Mouse (Mus musculus): Measurements from ENCODE around the gene Alk.

Gene Alk

DNA sequence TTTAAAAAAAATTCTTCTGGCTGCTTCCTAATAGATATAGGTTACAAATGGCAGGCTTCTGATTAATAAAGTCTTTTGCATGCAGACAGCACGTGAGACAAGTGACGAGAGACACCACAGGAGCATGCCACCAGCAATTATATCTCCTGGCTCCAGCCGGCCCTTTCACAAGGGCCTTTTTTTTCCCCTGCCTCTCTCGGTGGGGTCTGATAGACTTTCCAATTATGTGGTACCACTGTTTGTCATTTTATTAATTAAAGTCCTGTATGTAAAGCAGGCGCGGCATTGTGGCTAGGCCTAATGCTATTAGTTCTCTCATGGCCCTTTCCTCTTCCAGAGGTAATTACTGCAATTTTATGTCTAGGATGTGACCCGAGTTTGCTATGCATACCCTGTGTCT is 630.7 kb downstream of the Alk start:
- in situ Hi-C loops (cut with MboI; ENCODE audit: low pct_unique_long_range_greater_than_20kb in 1 of 2, low sequenced_read_pairs in 2 of 2, unreplicated experiment in 1 of 2) = no loop called here

DNA sequence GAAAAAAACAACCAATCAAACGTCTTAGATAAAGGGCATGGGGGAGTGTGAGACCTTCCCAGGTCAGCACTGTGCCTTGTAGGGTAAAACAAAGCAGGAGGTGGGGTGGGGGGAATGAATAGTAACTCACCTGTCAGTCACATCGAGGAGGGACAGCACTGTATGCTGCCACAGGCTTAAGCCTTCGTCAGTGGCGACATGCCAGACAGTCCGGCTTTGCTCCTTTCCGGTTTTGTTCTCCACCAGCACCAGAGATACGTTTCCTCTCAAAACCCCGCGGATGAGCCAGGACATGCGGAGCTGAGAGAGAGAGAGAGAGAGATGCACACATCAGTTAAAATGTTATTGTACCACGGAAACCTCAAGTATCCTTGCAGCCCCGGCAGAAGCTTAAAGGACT is 637.1 kb downstream of the Alk start:
- in situ Hi-C loops (cut with MboI; ENCODE audit: low pct_unique_long_range_greater_than_20kb in 1 of 2, low sequenced_read_pairs in 2 of 2, unreplicated experiment in 1 of 2) = no loop called here

- in situ Hi-C loops (cut with MboI; ENCODE audit: low pct_unique_long_range_greater_than_20kb in 1 of 2, low sequenced_read_pairs in 2 of 2, unreplicated experiment in 1 of 2) = no loop called here
Observed at GRCm38 (mm10) chr17:71965733-71966606, 638.5 kb downstream of the Alk start.

DNA sequence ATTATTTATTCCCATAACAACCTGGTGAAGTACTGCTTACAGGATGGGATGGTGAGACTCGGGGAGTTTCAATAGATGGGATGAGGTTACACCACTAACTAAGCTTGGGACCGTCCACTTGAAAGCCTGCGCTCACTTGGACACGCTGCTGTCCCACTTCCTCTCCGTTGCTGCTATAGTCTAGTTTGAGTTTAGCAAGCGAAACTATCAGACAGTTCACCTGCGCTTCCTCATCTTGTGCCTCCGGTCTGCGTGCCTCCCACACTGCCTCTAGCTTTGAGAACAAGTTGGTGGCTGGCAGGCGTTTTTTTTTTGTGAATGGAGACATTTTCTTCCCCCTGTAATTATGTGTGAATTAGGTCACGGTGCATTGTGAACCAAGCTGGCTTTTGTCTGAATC is 639.8 kb downstream of the Alk start:
- in situ Hi-C loops (cut with MboI; ENCODE audit: low pct_unique_long_range_greater_than_20kb in 1 of 2, low sequenced_read_pairs in 2 of 2, unreplicated experiment in 1 of 2) = no loop called here

- in situ Hi-C loops (cut with MboI; ENCODE audit: low pct_unique_long_range_greater_than_20kb in 1 of 2, low sequenced_read_pairs in 2 of 2, unreplicated experiment in 1 of 2) = no loop called here
Observed at GRCm38 (mm10) chr17:71962746-71963145, 641.7 kb downstream of the Alk start.

DNA sequence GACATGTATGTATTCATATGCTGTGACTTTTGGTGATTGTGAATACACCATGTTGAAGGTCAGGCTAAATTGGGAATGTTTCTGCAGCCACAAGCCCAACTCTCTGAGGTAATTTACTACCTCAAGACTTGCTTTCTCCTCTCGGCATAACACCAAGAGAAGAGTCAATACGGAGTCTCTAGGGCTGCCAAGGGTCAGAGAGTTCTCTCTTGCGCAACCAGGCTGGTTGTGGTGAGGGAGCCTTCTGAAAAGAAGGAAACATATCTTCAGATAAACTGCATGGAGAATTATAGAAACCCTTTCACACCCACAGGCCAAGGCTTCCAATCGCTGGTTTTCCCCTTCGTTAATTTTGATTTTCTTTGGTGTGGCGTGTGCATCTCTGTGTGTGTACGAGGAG is 649.4 kb downstream of the Alk start:
- in situ Hi-C loops (cut with MboI; ENCODE audit: low pct_unique_long_range_greater_than_20kb in 1 of 2, low sequenced_read_pairs in 2 of 2, unreplicated experiment in 1 of 2) = no loop called here

DNA sequence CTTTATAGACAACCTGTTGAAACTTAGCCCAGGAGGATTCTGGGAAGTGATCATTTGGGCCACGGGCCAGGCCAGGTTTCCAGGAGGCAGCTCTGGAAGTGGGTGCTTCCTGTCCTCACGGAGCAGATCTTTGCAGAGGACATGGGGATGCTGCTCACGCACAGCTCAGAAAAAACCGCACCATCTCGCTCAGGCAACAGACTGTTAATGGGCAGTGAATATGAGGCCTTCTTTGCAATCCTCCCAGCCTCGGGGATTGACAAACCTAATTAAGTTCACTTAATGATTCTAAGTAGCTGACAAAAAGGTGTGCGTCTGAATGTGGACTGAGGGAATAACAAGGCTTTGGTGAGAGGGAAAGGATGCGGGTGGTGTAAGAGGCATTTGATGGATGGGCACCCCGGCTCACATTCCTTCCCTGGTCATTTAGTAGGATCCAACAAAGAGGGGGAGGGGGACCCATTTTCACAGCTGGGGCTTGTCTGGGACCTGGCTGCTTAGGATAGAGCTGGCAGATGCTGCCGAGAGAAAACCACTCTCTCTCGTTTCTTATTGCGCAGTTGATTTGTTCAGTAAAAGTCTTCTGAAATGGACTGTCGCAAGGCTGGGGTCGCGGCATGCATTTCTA is 650.1 kb downstream of the Alk start:
- in situ Hi-C loops (cut with MboI; ENCODE audit: low pct_unique_long_range_greater_than_20kb in 1 of 2, low sequenced_read_pairs in 2 of 2, unreplicated experiment in 1 of 2) = no loop called here

GRCm38 (mm10) chr17:71950968-71951367 is 653.5 kb downstream of the Alk start:
- in situ Hi-C loops (cut with MboI; ENCODE audit: low pct_unique_long_range_greater_than_20kb in 1 of 2, low sequenced_read_pairs in 2 of 2, unreplicated experiment in 1 of 2) = no loop called here

DNA sequence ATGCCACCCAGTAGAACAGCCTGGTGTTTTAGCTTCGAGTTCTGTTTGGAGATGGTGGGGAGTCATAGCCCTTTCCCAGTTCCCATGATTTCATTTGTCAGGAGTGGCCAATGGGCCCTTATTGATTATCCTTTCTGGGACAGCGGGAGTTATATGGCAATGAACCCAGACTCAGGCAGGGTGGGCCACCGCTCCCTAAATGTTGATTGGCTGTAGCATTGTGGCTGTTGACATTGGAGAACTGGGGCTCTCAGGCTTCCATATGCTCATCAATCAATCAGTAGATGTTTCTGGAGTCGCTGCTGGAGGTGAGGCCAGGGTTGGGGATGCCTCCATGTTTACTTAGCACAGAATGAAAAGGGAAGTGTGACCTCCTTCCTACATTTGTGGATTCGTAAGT is 655.7 kb downstream of the Alk start:
- in situ Hi-C loops (cut with MboI; ENCODE audit: low pct_unique_long_range_greater_than_20kb in 1 of 2, low sequenced_read_pairs in 2 of 2, unreplicated experiment in 1 of 2) = no loop called here

- in situ Hi-C loops (cut with MboI; ENCODE audit: low pct_unique_long_range_greater_than_20kb in 1 of 2, low sequenced_read_pairs in 2 of 2, unreplicated experiment in 1 of 2) = no loop called here
Observed at GRCm38 (mm10) chr17:71947452-71947851, 657.0 kb downstream of the Alk start.

DNA sequence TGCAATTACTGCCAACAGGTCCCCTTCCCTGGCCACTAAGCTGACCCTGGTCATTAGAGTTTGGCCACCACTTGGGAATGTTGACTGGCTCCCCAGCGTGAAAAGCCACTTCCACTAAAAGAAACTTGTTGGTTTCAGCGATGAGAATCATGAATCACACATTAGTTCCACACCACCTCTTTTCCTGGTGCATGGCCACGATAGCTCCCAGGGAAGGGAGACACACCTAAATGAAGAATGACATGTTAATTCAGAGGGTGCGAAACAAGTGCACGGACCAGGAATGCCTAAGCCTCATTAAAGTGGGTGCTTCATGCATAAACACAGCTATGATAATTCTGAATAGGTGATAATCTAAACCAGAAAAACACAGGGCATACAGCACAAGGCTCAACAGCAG is 660.4 kb downstream of the Alk start:
- in situ Hi-C loops (cut with MboI; ENCODE audit: low pct_unique_long_range_greater_than_20kb in 1 of 2, low sequenced_read_pairs in 2 of 2, unreplicated experiment in 1 of 2) = no loop called here

- in situ Hi-C loops (cut with MboI; ENCODE audit: low pct_unique_long_range_greater_than_20kb in 1 of 2, low sequenced_read_pairs in 2 of 2, unreplicated experiment in 1 of 2) = no loop called here
Observed at GRCm38 (mm10) chr17:71942052-71942451, 662.4 kb downstream of the Alk start.

GRCm38 (mm10) chr17:71941436-71941835 is 663.0 kb downstream of the Alk start:
- in situ Hi-C loops (cut with MboI; ENCODE audit: low pct_unique_long_range_greater_than_20kb in 1 of 2, low sequenced_read_pairs in 2 of 2, unreplicated experiment in 1 of 2) = no loop called here

- in situ Hi-C loops (cut with MboI; ENCODE audit: low pct_unique_long_range_greater_than_20kb in 1 of 2, low sequenced_read_pairs in 2 of 2, unreplicated experiment in 1 of 2) = no loop called here
Observed at GRCm38 (mm10) chr17:71936681-71937080, 667.7 kb downstream of the Alk start.

DNA sequence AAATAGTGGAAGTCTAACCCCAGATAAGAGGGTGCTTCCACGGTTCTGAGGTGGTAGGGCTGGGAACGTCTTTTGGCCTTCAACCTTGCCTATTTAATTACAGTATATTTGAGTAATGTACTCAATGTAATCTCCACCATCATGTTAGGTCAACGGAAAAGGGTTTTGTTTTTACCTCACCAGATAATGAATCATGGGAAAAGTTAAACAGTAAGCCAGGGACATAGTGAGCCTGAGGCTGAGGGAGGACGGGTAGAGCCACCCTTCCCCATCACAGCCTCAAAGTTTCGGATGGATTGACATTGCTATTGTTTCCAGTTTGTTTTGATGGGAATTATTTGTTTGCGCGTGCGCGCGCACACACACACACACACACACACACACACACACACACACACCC is 668.6 kb downstream of the Alk start:
- in situ Hi-C loops (cut with MboI; ENCODE audit: low pct_unique_long_range_greater_than_20kb in 1 of 2, low sequenced_read_pairs in 2 of 2, unreplicated experiment in 1 of 2) = no loop called here

GRCm38 (mm10) chr17:71935336-71935735 is 669.1 kb downstream of the Alk start:
- in situ Hi-C loops (cut with MboI; ENCODE audit: low pct_unique_long_range_greater_than_20kb in 1 of 2, low sequenced_read_pairs in 2 of 2, unreplicated experiment in 1 of 2) = no loop called here

DNA sequence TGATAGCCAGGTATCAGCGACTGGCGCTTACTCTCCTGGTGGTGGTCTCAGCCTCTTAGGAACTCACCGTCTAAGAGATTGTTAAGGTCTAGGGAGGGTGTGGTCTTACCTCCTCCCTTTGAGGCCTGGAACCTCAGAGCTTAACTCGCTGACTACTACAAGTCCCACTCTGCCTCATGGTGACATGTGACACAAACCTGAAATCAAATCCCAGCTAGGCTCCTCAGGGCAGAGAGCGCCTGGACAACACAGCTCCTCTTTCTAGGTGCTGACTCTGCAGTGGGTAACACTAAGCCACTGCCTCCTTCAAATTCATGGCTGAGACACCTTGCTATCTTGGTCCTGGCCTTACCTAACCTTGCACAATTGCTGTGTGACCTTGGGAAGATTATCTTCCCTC is 689.5 kb downstream of the Alk start:
- in situ Hi-C loops (cut with MboI; ENCODE audit: low pct_unique_long_range_greater_than_20kb in 1 of 2, low sequenced_read_pairs in 2 of 2, unreplicated experiment in 1 of 2) = no loop called here

- in situ Hi-C loops (cut with MboI; ENCODE audit: low pct_unique_long_range_greater_than_20kb in 1 of 2, low sequenced_read_pairs in 2 of 2, unreplicated experiment in 1 of 2) = no loop called here
Observed at GRCm38 (mm10) chr17:71914541-71914940, 689.9 kb downstream of the Alk start.

DNA sequence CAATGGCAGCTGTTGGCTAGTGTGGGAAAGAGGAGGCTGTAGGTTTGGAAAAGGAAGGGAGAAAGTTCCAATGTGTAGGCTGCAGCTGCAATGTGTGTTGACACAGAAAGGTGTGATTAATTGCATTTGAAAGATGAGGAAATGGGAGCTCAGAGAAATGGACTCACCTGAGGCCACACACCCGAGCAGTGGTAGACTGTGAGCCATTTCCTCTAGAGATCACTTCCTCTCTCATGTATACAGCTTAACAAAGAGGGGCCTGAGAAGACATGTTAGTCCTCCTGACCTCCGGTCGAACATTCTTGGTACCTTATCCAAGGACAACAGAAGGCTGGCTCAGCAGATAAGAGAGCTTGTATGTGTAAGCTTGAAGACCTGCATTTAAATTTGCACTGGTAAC is 691.2 kb downstream of the Alk start:
- in situ Hi-C loops (cut with MboI; ENCODE audit: low pct_unique_long_range_greater_than_20kb in 1 of 2, low sequenced_read_pairs in 2 of 2, unreplicated experiment in 1 of 2) = no loop called here

DNA sequence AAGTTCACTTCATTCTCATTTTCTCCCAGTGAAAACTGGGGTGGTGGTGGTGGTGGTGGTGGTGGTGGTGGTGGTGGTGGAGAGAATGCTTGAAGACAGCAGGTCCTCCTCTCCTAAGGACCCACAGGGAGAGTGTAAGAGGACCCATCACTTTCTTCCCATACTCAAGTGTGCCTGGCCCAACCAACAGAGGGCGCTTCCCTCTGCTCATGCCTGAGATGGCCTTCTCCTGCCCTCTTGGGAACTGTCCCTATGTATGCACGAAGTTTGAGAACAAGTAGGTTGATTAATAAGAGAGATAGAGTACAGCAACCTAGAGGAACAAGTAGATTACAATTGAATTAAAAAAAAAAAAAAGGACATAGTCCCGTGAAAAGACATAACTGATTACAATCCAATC is 695.3 kb downstream of the Alk start:
- in situ Hi-C loops (cut with MboI; ENCODE audit: low pct_unique_long_range_greater_than_20kb in 1 of 2, low sequenced_read_pairs in 2 of 2, unreplicated experiment in 1 of 2) = no loop called here
